ENCODE assay signal across 9 mouse cellular contexts in genomic region chr6:42860222-42860819, GRCm38 (mm10). TPM values are rescaled to one million over a fixed set of nuclear protein-coding genes. Genes with fewer than 3 reads are reported as not detected.
DNase-seq lines count a peak whose midpoint lies in the region; ATAC-seq and TF ChIP-seq lines count a peak whose summit lies in the region.
"Had no signal": no experiment of that assay in that cellular context is flagged by ENCODE, and none has a peak within 500 bp of the region (broad histone marks: within the 10 kb centered on the region; RNA-seq: fewer than 3 reads in every experiment).

No protein-coding gene starts in this region.

- no peaks in the 10 kb centered on the region for H3K27me3 ChIP-seq in heart, adult 2 months (ENCODE audit: control insufficient read depth, insufficient read depth, low read length)
- H3K27me3 ChIP-seq in heart, embryonic 11.5 days (ENCODE audit: control insufficient read depth, insufficient read depth, low read length) = no peaks in the 10 kb centered on the region
- no peaks in the 10 kb centered on the region for H3K27me3 ChIP-seq in embryonic facial prominence, embryonic 14.5 days (replicated peaks; ENCODE audit: control insufficient read depth, insufficient read depth, low read length)
- no peaks in the 10 kb centered on the region for H3K27me3 ChIP-seq in midbrain, embryonic 16.5 days (ENCODE audit: control insufficient read depth, insufficient read depth, low read depth, low read length)
- H3K27me3 ChIP-seq: limb, embryonic 15.5 days had no signal

- no peak for TF ChIP-seq POLR2A in heart, adult 2 months (IDR thresholded peaks at IDR 0.05; ENCODE audit: insufficient read depth, low read depth, low read length)

- no peak overlapping the region for H3K4me3 ChIP-seq in heart, adult 2 months
- no peak overlapping the region for H3K4me3 ChIP-seq in heart, embryonic 11.5 days (ENCODE audit: low read depth, low read length)
- no peak overlapping the region for H3K4me3 ChIP-seq in embryonic facial prominence, embryonic 14.5 days (ENCODE audit: low read depth, low read length)
- no peak overlapping the region for H3K4me3 ChIP-seq in midbrain, embryonic 16.5 days (ENCODE audit: low read depth, low read length)
- H3K4me3 ChIP-seq: limb, embryonic 15.5 days had no signal

- H3K9ac ChIP-seq in heart, adult 2 months (ENCODE audit: low read depth, low read length) = no peak overlapping the region
- no peak overlapping the region for H3K9ac ChIP-seq in heart, embryonic 11.5 days (ENCODE audit: low read depth, low read length)
- no peak overlapping the region for H3K9ac ChIP-seq in embryonic facial prominence, embryonic 14.5 days (ENCODE audit: low read depth, low read length)
- no peak overlapping the region for H3K9ac ChIP-seq in midbrain, embryonic 16.5 days (ENCODE audit: low read depth, low read length)
- H3K9ac ChIP-seq: limb, embryonic 15.5 days had no signal

- TF ChIP-seq CTCF in heart, adult 2 months (IDR thresholded peaks at IDR 0.05) = peak; percentile 80

- H3K9me3 ChIP-seq in heart, embryonic 11.5 days (replicated peaks; ENCODE audit: control insufficient read depth, low read length) = no peaks in the 10 kb centered on the region
- H3K9me3 ChIP-seq in embryonic facial prominence, embryonic 14.5 days (ENCODE audit: control insufficient read depth, low read length) = no peaks in the 10 kb centered on the region
- no peaks in the 10 kb centered on the region for H3K9me3 ChIP-seq in midbrain, embryonic 16.5 days (replicated peaks; ENCODE audit: control insufficient read depth, low read length, poor library complexity, severe bottlenecking)
- H3K9me3 ChIP-seq: limb, embryonic 15.5 days had no signal

- intact Hi-C loops in heart, adult 2 months (cut with DNase I) = loop anchor here (10.0 kb wide), 2 partner anchors 246 to 636 kb away; no protein-coding TSS in a partner anchor

- ATAC-seq in heart, embryonic 11.5 days (replicated peaks; ENCODE audit: insufficient number of reproducible peaks, low FRiP score, low TSS enrichment) = no peak
- ATAC-seq in embryonic facial prominence, embryonic 14.5 days (ENCODE audit: low read depth) = no peak
- ATAC-seq in midbrain, embryonic 16.5 days = peak; percentile 64

- no peaks in the 10 kb centered on the region for H3K36me3 ChIP-seq in heart, adult 2 months (ENCODE audit: control insufficient read depth, insufficient read depth, low read length)
- H3K36me3 ChIP-seq in heart, embryonic 11.5 days (ENCODE audit: control insufficient read depth, insufficient read depth, low read length) = no peaks in the 10 kb centered on the region
- no peaks in the 10 kb centered on the region for H3K36me3 ChIP-seq in embryonic facial prominence, embryonic 14.5 days (ENCODE audit: control insufficient read depth, insufficient read depth, low read length)
- H3K36me3 ChIP-seq in midbrain, embryonic 16.5 days (ENCODE audit: control insufficient read depth, insufficient read depth, low read length) = no peaks in the 10 kb centered on the region
- H3K36me3 ChIP-seq: limb, embryonic 15.5 days had no signal

- WGBS in heart, adult 2 months = 7% methylated on average over 4 of the region's 4 CpGs
- 12% methylated on average over 4 of the region's 4 CpGs for WGBS in heart, embryonic 11.5 days (ENCODE audit: insufficient replicate concordance)
- WGBS in embryonic facial prominence, embryonic 14.5 days = 10% methylated on average over 4 of the region's 4 CpGs
- 6% methylated on average over 4 of the region's 4 CpGs for WGBS in large intestine, adult 2 months
- WGBS in midbrain, embryonic 16.5 days = 11% methylated on average over 4 of the region's 4 CpGs

- no peak overlapping the region for H3K27ac ChIP-seq in heart, adult 2 months
- H3K27ac ChIP-seq in heart, embryonic 11.5 days (ENCODE audit: low read depth, low read length) = no peak overlapping the region
- no peak overlapping the region for H3K27ac ChIP-seq in embryonic facial prominence, embryonic 14.5 days (replicated peaks; ENCODE audit: low read depth, low read length)
- no peak overlapping the region for H3K27ac ChIP-seq in midbrain, embryonic 16.5 days (ENCODE audit: low read length)
- H3K27ac ChIP-seq: limb, embryonic 15.5 days had no signal

- no peak for TF ChIP-seq EP300 in heart, adult 2 months (IDR thresholded peaks at IDR 0.05; ENCODE audit: insufficient read depth, low read depth, low read length)

- H3K4me1 ChIP-seq in heart, adult 2 months (ENCODE audit: control insufficient read depth, insufficient read depth, low read length) = no peaks in the 10 kb centered on the region
- no peaks in the 10 kb centered on the region for H3K4me1 ChIP-seq in heart, embryonic 11.5 days (ENCODE audit: control insufficient read depth, insufficient read depth, low read length)
- no peaks in the 10 kb centered on the region for H3K4me1 ChIP-seq in embryonic facial prominence, embryonic 14.5 days (ENCODE audit: control insufficient read depth, insufficient read depth, low read length)
- H3K4me1 ChIP-seq in midbrain, embryonic 16.5 days (ENCODE audit: control insufficient read depth, insufficient read depth, low read length) = no peaks in the 10 kb centered on the region
- H3K4me1 ChIP-seq: limb, embryonic 15.5 days had no signal

- no peak for DNase-seq in heart, adult 2 months
- DNase-seq in 3T3-L1 (ENCODE audit: low read depth, low spot score) (peak; percentile 95), ZHBTc4 (ENCODE audit: low read depth, low spot score) (peak; percentile 49)
- DNase-seq in embryonic facial prominence, embryonic 14.5 days (ENCODE audit: low spot score) = peak; percentile 74
- peak; percentile 21 for DNase-seq in large intestine, adult 2 months (ENCODE audit: low read depth, low spot score)
- no peak for DNase-seq in testis, postnatal 14 days (ENCODE audit: low spot score)

- no peak overlapping the region for H3K4me2 ChIP-seq in heart, embryonic 11.5 days
- H3K4me2 ChIP-seq in embryonic facial prominence, embryonic 14.5 days (ENCODE audit: low read depth, low read length) = no peak overlapping the region
- H3K4me2 ChIP-seq in midbrain, embryonic 16.5 days (ENCODE audit: low read length) = no peak overlapping the region
- H3K4me2 ChIP-seq: limb, embryonic 15.5 days had no signal

- no peaks in the 10 kb centered on the region for H3K79me2 ChIP-seq in heart, adult 2 months (replicated peaks; ENCODE audit: control insufficient read depth, insufficient read depth, low read length)

RNA-seq across cellular contexts. Expression of gene Olfr449, which starts 26.1 kb away (rescaled TPM):
- not detected for total RNA-seq in heart, adult 2 months (2021)
- polyA plus RNA-seq in heart, adult 2 months (2012; rRNA removed) = not detected in 2 replicates
- not detected in 2 replicates for polyA plus RNA-seq in heart, embryonic 11.5 days (2014; fragmentation: Nextera tagmentation; extraction: Ambion mirVana)
- not detected in 2 replicates for polyA plus RNA-seq in embryonic facial prominence, embryonic 14.5 days (2014; fragmentation: Nextera tagmentation; extraction: Ambion mirVana)
- not detected in 2 replicates for polyA plus RNA-seq in large intestine, adult 2 months (2012; rRNA removed)
- not detected in 2 replicates for polyA plus RNA-seq in midbrain, embryonic 16.5 days (2015; fragmentation: Nextera tagmentation; extraction: Ambion mirVana)
- polyA plus RNA-seq: limb, embryonic 15.5 days had no signal

RNA-seq across cellular contexts. Expression of gene Olfr448, which starts 29.9 kb away (rescaled TPM):
- total RNA-seq in heart, adult 2 months (2021) = not detected
- polyA plus RNA-seq in heart, adult 2 months (2012; rRNA removed) = not detected in 2 replicates
- not detected in 2 replicates for polyA plus RNA-seq in heart, embryonic 11.5 days (2014; fragmentation: Nextera tagmentation; extraction: Ambion mirVana)
- not detected in 2 replicates for polyA plus RNA-seq in embryonic facial prominence, embryonic 14.5 days (2014; fragmentation: Nextera tagmentation; extraction: Ambion mirVana)
- polyA plus RNA-seq in large intestine, adult 2 months (2012; rRNA removed) = not detected in 2 replicates
- polyA plus RNA-seq in midbrain, embryonic 16.5 days (2015; fragmentation: Nextera tagmentation; extraction: Ambion mirVana) = not detected in 2 replicates
- polyA plus RNA-seq: limb, embryonic 15.5 days had no signal

RNA-seq across cellular contexts. Expression of gene Olfr447, which starts 48.4 kb away (rescaled TPM):
- total RNA-seq in heart, adult 2 months (2021) = not detected
- not detected in 2 replicates for polyA plus RNA-seq in heart, adult 2 months (2012; rRNA removed)
- polyA plus RNA-seq in heart, embryonic 11.5 days (2014; fragmentation: Nextera tagmentation; extraction: Ambion mirVana) = not detected in 2 replicates
- polyA plus RNA-seq in embryonic facial prominence, embryonic 14.5 days (2014; fragmentation: Nextera tagmentation; extraction: Ambion mirVana) = not detected in 2 replicates
- not detected in 2 replicates for polyA plus RNA-seq in large intestine, adult 2 months (2012; rRNA removed)
- not detected in 2 replicates for polyA plus RNA-seq in midbrain, embryonic 16.5 days (2015; fragmentation: Nextera tagmentation; extraction: Ambion mirVana)
- polyA plus RNA-seq: limb, embryonic 15.5 days had no signal

RNA-seq across cellular contexts. Expression of gene Olfr450, which starts 48.6 kb away (rescaled TPM):
- total RNA-seq in heart, adult 2 months (2021) = not detected
- polyA plus RNA-seq in heart, adult 2 months (2012; rRNA removed) = not detected in 2 replicates
- polyA plus RNA-seq in heart, embryonic 11.5 days (2014; fragmentation: Nextera tagmentation; extraction: Ambion mirVana) = not detected in 2 replicates
- polyA plus RNA-seq in embryonic facial prominence, embryonic 14.5 days (2014; fragmentation: Nextera tagmentation; extraction: Ambion mirVana) = not detected in 2 replicates
- polyA plus RNA-seq in large intestine, adult 2 months (2012; rRNA removed) = not detected in 2 replicates
- polyA plus RNA-seq in midbrain, embryonic 16.5 days (2015; fragmentation: Nextera tagmentation; extraction: Ambion mirVana) = not detected in 2 replicates
- polyA plus RNA-seq: limb, embryonic 15.5 days had no signal

Comparison
In these comparisons a context has a peak if more than half of its experiments do, and no peak if none do; other contexts are left out.
1. DNase-seq: peak in 3T3-L1 (single experiment), ZHBTc4 (single experiment), embryonic facial prominence, embryonic 14.5 days (single experiment) and large intestine, adult 2 months (single experiment); none in heart, adult 2 months (0 of 2) and testis, postnatal 14 days (single experiment).